Mouse (Mus musculus) CH12.LX (cell line): ENCODE measurements around the gene Mettl24.

Experiments
- CTCF ChIP-seq, 2 experiments: IDR thresholded peaks in 1 of 2; conservative IDR thresholded peaks in 1 of 2; 2 replicates each; pipeline ENCODE4 v1.5.1; 2011 to 2012; ENCODE audit warnings: low read depth in 2 of 2, low read length in 2 of 2, improper control_type of control experiment in 1 of 2, inconsistent platforms in 1 of 2, mild to moderate bottlenecking in 1 of 2, moderate library complexity in 1 of 2
- EP300 ChIP-seq: IDR thresholded peaks from 2 replicates; pipeline ENCODE4 v1.6.1; 2011; ENCODE audit warnings: low read length, improper control_type of control experiment
- IRF4 ChIP-seq: IDR thresholded peaks from 2 replicates; pipeline ENCODE4 v1.6.1; 2014; ENCODE audit warnings: low read depth, mild to moderate bottlenecking, inconsistent platforms, low read length, improper control_type of control experiment
- MAX ChIP-seq: IDR thresholded peaks from 2 replicates; pipeline ENCODE4 v1.6.1; 2011; ENCODE audit warnings: low read length, improper control_type of control experiment
- MAZ ChIP-seq: IDR thresholded peaks from 2 replicates; pipeline ENCODE4 v1.6.1; 2012; ENCODE audit warnings: low read depth, mild to moderate bottlenecking, inconsistent platforms, low read length, improper control_type of control experiment, moderate library complexity
- POLR2A ChIP-seq: IDR thresholded peaks from 2 replicates; pipeline ENCODE4 v1.6.1; 2011; ENCODE audit warnings: low read depth, mild to moderate bottlenecking, improper control_type of control experiment, low read length
- POLR2AphosphoS2 ChIP-seq: IDR thresholded peaks from 2 replicates; pipeline ENCODE4 v1.6.1; 2011; ENCODE audit warnings: low read depth, low read length, improper control_type of control experiment
- USF2 ChIP-seq: conservative IDR thresholded peaks from 2 replicates; pipeline ENCODE4 v1.6.1; 2011; ENCODE audit warnings: low read depth, low read length, improper control_type of control experiment
- ZC3H11A ChIP-seq: IDR thresholded peaks from 2 replicates; pipeline ENCODE4 v1.6.1; 2012; ENCODE audit warnings: low read depth, mild to moderate bottlenecking, inconsistent platforms, low read length, improper control_type of control experiment
- ZNF384 ChIP-seq: IDR thresholded peaks from 2 replicates; pipeline ENCODE4 v1.6.1; 2012; ENCODE audit warnings: low read depth, low read length, improper control_type of control experiment, inconsistent platforms

DNA sequence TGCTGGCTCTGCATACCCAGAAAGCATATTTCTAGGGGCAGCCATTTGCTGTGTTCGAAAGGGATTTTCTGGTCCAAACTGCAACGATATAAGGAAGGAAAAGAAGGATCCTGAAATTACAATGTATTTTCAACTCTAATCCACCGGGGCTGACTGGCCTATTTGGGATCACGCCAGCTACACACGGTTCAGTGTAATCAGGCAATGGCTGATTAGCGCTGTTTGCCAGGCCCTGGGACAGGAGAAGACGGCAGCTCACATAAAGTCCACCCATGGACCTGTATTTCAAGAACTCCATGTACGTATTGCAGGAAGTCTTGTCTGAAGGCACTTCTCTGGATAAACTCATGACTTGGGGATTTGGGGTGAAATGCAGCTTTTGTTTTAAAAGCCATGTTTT is 174.5 kb downstream of the Mettl24 start:
- TF ChIP-seq CTCF (conservative IDR thresholded peaks at IDR 0.05 in 1 of 2, IDR thresholded peaks at IDR 0.05 in 1 of 2; ENCODE audit: low read depth in 2 of 2, low read length in 2 of 2) (no peak), POLR2A (no peak), ZNF384 (no peak), USF2 (no peak), ZC3H11A (no peak), MAX (no peak), IRF4 (no peak), MAZ (no peak), EP300 (no peak), POLR2AphosphoS2 (no peak)
